Mouse (Mus musculus) testis, postnatal 10 days (tissue): Measurements from ENCODE around the gene Rab3il1.

Source experiments
- DNase-seq: peaks from one replicate; pipeline ENCODE4 v3.0.0; 2021; ENCODE audit warnings: low spot score

The Rab3il1 gene

DNA sequence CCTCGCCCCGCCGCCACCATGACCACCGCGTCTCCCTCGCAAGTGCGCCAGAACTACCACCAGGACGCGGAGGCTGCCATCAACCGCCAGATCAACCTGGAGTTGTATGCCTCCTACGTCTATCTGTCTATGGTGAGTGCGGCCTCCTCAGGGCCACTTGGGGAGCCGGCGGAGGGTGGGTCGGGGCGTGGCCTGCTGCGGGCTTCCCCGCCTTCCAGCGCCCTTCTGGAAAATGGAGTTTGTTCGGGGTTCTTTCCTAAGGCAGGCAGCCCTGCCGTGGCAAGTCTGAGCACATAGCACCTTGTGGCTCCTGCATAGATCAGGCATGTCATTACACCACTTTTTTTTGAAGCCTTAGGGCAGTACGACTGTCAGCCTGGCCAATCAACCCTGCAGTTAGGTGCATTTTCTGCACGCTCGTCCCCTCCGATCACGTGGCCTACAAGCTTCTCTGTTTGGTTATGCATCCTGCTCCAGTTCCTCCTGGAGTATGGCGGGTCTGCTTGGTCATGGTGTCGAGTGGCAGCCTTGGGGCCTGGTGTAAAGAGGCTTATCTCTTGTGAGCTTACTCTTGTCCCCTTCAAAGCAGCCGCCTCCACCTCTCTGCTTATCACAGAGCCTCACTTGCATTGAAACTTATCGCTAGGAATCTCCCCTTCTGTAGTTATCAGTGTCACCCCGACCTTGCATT is 18.5 kb upstream of the Rab3il1 start:
- DNase-seq = peak; percentile 89

DNA sequence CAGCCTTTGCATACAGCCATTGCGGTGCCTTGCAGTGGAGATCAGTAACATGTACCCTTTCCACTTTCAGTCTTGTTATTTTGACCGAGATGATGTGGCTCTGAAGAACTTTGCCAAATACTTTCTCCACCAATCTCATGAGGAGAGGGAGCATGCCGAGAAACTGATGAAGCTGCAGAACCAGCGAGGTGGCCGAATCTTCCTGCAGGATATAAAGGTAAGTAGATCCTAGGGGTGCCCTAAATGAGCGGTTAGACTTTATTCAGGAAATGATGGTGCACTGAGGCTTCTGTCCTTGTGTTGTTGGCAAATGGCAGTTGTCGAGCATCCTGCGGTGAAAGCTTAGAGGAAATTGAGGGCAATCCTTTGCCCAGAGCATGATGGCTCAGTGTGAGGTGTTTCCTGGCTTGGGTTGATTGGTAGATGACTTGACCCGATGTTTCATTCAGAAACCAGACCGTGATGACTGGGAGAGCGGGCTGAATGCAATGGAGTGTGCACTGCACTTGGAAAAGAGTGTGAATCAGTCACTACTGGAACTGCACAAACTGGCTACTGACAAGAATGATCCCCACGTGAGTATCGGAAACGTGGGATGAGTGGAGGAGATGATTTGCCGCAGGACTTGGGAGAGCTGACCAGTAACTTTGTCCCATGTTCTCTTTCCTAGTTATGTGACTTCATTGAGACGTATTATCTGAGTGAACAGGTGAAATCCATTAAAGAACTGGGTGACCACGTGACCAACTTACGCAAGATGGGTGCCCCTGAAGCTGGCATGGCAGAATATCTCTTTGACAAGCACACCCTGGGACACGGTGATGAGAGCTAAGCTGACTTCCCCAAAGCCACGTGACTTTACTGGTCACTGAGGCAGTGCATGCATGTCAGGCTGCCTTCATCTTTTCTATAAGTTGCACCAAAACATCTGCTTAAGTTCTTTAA is 17.1 kb upstream of the Rab3il1 start:
- DNase-seq = no peak

GRCm38 (mm10) chr19:9985190-9985899 is 16.1 kb upstream of the Rab3il1 start:
- DNase-seq = no peak

- DNase-seq = no peak
These were observed 15.5 kb upstream of the Rab3il1 start for GRCm38 (mm10) chr19:9985900-9986421.

DNA sequence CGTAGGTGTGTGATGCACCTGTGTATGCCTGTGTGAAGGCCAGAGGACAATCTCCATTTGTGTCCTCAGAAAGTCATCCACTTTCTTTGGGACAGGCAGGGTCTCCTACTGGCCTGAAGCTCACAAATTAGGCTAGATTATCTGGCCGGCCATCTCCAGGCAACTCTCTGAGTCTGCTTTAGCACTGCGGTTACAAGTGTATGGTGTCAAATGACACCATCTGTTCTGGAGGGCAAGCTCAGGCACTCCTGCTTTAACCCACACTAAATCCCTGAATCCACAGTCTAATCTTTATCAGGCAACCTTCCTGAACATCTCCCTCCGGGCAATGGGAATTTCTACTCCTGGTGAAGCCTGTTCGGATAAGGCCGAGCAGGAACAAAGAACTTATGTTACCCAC is 14.3 kb upstream of the Rab3il1 start:
- no peak for DNase-seq

- no peak for DNase-seq
These were observed 13.9 kb upstream of the Rab3il1 start for GRCm38 (mm10) chr19:9987593-9987992.

DNA sequence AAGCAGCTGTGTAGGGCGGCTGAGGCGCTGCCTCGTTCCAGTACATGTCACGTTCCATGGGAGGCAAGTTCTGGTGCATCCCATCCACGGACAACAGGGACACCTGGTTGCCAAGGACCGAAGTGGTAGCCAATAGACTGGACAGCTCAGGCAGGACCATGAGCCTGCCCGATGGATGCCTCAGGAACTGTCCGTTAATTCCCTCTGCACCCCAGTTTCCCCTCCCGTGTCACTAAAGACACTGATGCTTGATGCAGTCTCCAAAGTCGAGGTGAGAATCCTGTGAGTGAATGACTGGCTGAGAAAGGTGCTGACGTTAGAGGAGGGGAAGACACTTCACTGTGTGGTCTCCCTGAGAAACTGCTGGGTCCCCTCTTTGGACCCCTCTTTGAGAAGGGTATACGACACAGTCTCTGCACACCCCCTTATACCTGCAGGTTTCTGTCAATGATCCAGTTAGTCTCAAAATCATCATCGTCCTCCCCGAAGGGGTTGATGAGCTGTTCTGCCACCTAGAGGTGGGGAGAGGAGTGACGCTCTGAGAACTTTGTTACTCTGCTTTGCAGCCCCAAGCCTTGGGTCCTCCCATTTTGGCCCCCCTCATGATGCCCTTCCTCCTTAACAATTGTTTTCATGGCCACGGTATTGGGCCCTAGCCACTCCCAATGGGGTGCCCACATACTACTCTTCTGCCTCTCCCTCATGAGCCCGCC is 12.1 kb upstream of the Rab3il1 start:
- no peak for DNase-seq

- no peak for DNase-seq
These were observed 11.6 kb upstream of the Rab3il1 start for GRCm38 (mm10) chr19:9989884-9990256.

GRCm38 (mm10) chr19:9991304-9991703 is 10.2 kb upstream of the Rab3il1 start:
- peak; percentile 90 for DNase-seq

- peak; percentile 51 for DNase-seq
These were observed 9.2 kb upstream of the Rab3il1 start for GRCm38 (mm10) chr19:9992011-9992958.

- peak; percentile 98 for DNase-seq
These were observed 8.3 kb upstream of the Rab3il1 start for GRCm38 (mm10) chr19:9993036-9993656.

DNA sequence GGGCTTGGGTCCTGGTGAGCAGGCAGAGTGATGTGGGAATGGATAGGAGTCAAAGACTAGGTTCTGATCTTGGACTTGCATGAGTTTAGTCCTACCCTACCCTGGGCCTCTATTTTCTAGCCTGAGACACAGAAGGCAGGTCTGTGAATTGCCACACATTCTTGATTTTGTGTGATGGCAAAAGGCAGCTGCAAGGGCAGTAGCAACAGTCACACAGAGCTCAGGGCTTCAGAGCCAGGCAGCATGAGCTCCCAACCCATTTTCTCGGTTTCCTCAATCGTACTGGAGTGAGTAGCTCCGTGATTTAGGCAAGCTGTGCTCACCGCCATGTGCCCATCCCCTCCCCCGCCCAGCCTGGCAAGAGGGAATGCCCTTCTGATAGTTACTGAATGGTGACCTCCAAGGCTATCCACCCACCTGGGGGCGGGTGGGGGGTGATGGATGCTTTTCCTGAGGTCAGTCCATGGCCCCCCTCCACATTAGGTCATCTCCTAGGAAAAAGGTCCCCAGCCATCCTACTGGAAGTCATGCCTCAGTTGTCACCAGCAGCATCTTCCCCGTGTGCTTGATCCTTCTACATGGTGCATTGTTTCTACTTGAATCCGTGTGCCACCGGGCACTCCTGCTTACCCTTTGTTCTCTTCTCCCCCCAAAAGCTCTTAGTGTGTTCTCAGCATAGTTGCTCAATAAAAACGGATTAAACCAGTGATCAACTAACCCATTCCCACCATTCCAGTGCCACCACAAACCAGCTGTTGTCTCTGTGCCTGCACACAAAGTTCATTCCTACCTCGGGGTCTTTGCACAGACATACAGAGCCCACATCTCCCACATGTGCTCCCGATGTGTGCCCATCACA is 4.0 kb upstream of the Rab3il1 start:
- DNase-seq = peak; percentile 57

GRCm38 (mm10) chr19:9998063-9998416 is 3.4 kb upstream of the Rab3il1 start:
- DNase-seq = no peak

DNA sequence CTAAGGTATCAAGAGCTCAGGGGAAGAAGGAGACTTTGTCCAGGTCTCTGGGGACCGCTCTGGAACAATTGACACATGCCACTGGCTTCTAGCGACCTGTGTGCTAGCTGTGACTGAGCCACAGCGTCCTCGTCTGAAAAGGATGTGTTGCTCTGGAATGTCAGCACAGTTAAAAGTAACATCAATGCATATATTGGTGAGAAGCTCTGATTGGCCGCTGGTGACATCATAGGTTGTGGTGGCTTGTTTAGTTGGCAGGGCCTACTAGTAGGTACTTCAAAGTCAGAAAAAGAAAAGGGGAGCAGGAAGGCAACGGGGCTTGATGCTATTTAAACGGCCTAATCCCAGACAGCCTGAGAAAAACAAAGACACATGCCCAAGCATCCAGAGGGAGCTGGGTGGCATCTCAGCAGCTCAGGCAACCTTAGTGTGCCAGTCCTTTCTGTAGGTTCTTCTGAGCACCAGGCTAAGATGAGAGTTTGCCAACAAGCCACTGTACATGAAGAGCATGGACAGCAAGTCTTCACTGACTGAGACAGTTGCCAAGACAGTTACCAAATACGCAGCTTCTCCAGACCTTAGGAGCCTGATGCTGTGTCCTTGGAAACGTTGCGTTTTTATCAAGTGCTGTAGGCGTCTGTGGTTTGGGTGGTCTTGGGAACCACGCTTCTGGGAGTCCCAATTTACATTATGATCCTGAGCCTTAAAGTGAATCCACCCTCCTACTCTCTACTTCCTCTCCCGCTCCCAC is 2.6 kb upstream of the Rab3il1 start:
- peak; percentile 35 for DNase-seq

DNA sequence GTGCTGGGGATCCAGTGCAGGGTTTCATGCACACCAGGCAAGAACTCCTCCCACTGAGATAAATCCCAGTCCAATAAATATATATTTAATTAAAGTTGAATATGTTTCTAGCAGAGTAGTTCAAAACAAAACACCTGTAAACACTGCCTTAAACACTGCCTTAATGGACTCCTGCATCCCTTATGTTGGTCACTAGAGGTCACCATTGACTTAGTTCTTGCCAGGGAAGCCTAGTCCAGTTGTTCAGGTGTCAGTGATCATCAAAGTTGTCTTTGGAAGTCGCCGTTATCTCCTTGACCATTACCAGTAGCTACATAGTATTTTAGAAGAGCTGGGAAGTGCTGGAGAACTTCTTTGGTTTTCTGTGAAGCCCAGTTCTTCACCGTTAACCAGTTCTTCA is 1.1 kb upstream of the Rab3il1 start:
- DNase-seq = no peak

- no peak for DNase-seq
These were observed 2.2 kb downstream of the Rab3il1 start for GRCm38 (mm10) chr19:10003696-10004095.

GRCm38 (mm10) chr19:10011408-10011807 is 9.9 kb downstream of the Rab3il1 start:
- DNase-seq = no peak

DNA sequence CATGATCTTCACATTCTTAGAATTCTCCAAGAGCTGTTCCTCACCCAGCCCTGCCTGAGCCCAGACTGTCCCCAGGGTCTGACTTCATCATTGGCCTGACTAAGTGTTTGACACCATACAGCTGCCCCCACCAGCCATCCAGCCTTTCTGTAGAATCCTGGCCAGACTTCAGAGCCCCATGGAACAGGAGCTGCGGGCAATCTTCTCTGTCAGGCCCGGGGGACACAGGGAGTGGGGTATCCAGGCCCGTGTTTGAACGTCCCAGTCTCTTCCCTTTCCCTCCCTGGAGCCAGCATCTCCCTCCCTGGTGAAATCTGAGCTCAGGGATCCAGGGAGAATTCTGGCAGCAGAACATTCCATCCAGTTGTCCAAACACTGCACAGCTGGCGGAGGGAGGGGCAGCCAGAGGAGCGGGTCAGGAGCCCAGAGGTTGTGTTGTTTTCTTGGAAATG is 11.4 kb downstream of the Rab3il1 start:
- DNase-seq = peak; percentile 68
